Mouse (Mus musculus) liver, postnatal 0 days (tissue): Measurements from ENCODE around the gene Vcl. TPM values are rescaled to one million over a fixed set of nuclear protein-coding genes. Genes with fewer than 3 reads are reported as not detected.

Experiments
- ATAC-seq: fragments of 200-750 bp; cut with Nextera tagmentation; 2 replicates; pipeline ENCODE4 v1.8.0; 2017; ENCODE audit warnings: mild to moderate bottlenecking, moderate library complexity
- DNase-seq: peaks from one replicate; pipeline ENCODE4 v3.0.0-alpha.2; 2016
- H3K27ac ChIP-seq: fragments of 300-500 bp; sonication (generic); 2 replicates; pipeline ENCODE4 v1.5.1; 2014; ENCODE audit warnings: antibody characterized with exemption, moderate library complexity, mild to moderate bottlenecking, low read depth
- H3K27me3 ChIP-seq: fragments of 300-500 bp; sonication (generic); 2 replicates; pipeline ENCODE4 v1.6.1; 2014; ENCODE audit warnings: low read length, control low read depth, mixed read lengths; ENCODE audit not compliant: insufficient read depth
- H3K36me3 ChIP-seq: fragments of 300-500 bp; sonication (generic); replicated peaks from 2 replicates; pipeline ENCODE4 v1.6.1; 2014; ENCODE audit warnings: mild to moderate bottlenecking, control low read depth, low read length, moderate library complexity, mixed read lengths; ENCODE audit not compliant: insufficient read depth
- H3K4me1 ChIP-seq: fragments of 300-500 bp; sonication (generic); 2 replicates; pipeline ENCODE4 v1.6.1; 2014; ENCODE audit warnings: antibody characterized with exemption, mild to moderate bottlenecking, control low read depth; ENCODE audit not compliant: insufficient read depth
- H3K4me2 ChIP-seq: fragments of 300-500 bp; sonication (generic); 2 replicates; pipeline ENCODE4 v1.6.1; 2014; ENCODE audit warnings: low read depth, mild to moderate bottlenecking, low read length, moderate library complexity, mixed read lengths
- H3K4me3 ChIP-seq: fragments of 300-500 bp; sonication (generic); 2 replicates; pipeline ENCODE4 v1.5.1; 2014; ENCODE audit warnings: low read depth, low read length
- H3K9ac ChIP-seq: fragments of 300-500 bp; sonication (generic); replicated peaks from 2 replicates; pipeline ENCODE4 v1.6.1; 2014; ENCODE audit warnings: mild to moderate bottlenecking, moderate library complexity
- H3K9me3 ChIP-seq: fragments of 300-500 bp; sonication (generic); 2 replicates; pipeline ENCODE4 v1.6.1; 2016; ENCODE audit warnings: mild to moderate bottlenecking, control low read depth, low read length, mixed read lengths
- CTCF ChIP-seq: sonication (generic); IDR thresholded peaks from 2 replicates; pipeline ENCODE4 v1.5.1; 2016; ENCODE audit warnings: antibody characterized with exemption, low read depth
- EP300 ChIP-seq: IDR thresholded peaks from 2 replicates; pipeline ENCODE4 v1.6.1; 2016; ENCODE audit warnings: antibody characterized with exemption, low read depth, mild to moderate bottlenecking
- WGBS: fragments of 180-500 bp; shearing (Covaris S2); extraction: QIAGEN DNeasy Blood & Tissue Kit; methylation state at CpG from one replicate; pipeline ENCODE4 v1.1.7; 2014; ENCODE audit not compliant: insufficient replicate concordance; 5-methylcytosine and 5-hydroxymethylcytosine counted together
- polyA plus RNA-seq: library from polyadenylated mRNA; unstranded; fragments of >200 nt; fragmentation: Nextera tagmentation; extraction: Ambion mirVana; gene quantifications from 2 replicates; pipeline ENCODE4 v1.2.1, GENCODE M21; 2015

Vcl gene
- polyA plus RNA-seq, 1 experiment from 2014 or later: 11.6 TPM

GRCm38 (mm10) chr14:20970389-20970788, 41.2 kb downstream of the Vcl start:
- ATAC-seq (no peak), DNase-seq (no peak)
- no peak overlapping the region for H3K4me2 ChIP-seq

GRCm38 (mm10) chr14:20970927-20971326, 41.7 kb downstream of the Vcl start:
- Histone ChIP-seq H3K4me1 (peaks cover 4% of the 10 kb centered on the region; the same call in 1 of the 2 replicates), H3K9me3 (no peaks in the 10 kb centered on the region), H3K4me3 (no peak overlapping the region), H3K27me3 (no peaks in the 10 kb centered on the region), H3K36me3 (peaks cover 4% of the 10 kb centered on the region), H3K4me2 (no peak overlapping the region), H3K9ac (no peak overlapping the region), H3K27ac (no peak overlapping the region)
- ATAC-seq: no peak
- DNase-seq: no peak
- TF ChIP-seq CTCF (no peak), EP300 (no peak)
- 91% methylated on average over 9 of the region's 9 CpGs for WGBS

More at GRCm38 (mm10) chr14:20970389-20970788, 41.2 kb downstream of the Vcl start:
- WGBS: 59% methylated on average over 6 of the region's 6 CpGs
- Histone ChIP-seq H3K4me3 (no peak overlapping the region), H3K27ac (no peak overlapping the region), H3K27me3 (no peaks in the 10 kb centered on the region), H3K9me3 (no peaks in the 10 kb centered on the region), H3K4me1 (peaks cover 4% of the 10 kb centered on the region; the same call in 1 of the 2 replicates), H3K9ac (no peak overlapping the region), H3K36me3 (peaks cover 4% of the 10 kb centered on the region)
- no peak for TF ChIP-seq CTCF
- TF ChIP-seq EP300: no peak

- Histone ChIP-seq H3K9me3 (no peaks in the 10 kb centered on the region), H3K36me3 (peaks cover 4% of the 10 kb centered on the region), H3K27me3 (no peaks in the 10 kb centered on the region), H3K4me1 (peaks cover 8% of the 10 kb centered on the region; the same call in 1 of the 2 replicates), H3K4me3 (no peak overlapping the region), H3K27ac (no peak overlapping the region), H3K4me2 (no peak overlapping the region), H3K9ac (no peak overlapping the region)
- TF ChIP-seq CTCF (no peak), EP300 (no peak)
- ATAC-seq (peak; percentile 77), DNase-seq (no peak)
These were observed 44.6 kb downstream of the Vcl start for GRCm38 (mm10) chr14:20973821-20974220.

DNA sequence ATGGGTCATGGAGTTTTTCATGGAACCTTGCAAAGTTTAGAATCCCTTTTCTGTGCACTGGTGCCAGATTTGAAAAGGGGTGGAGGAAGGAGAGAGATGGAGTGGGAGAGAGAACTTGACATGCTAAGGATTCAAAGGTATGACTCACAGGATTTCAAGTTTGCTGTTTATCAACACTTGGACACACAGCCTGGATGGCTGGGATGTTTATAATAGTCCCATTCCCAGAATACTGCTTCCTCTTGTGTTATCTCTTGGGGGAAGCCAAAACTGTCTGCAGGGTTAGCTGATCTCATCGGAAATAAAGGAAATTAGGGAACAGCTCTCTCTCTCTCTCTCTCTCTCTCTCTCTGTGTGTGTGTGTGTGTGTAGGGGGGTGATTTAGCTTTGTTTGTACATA, 47.5 kb downstream of the Vcl start:
- ATAC-seq (peak; percentile 27; the same call in 1 of the 2 replicates), DNase-seq (no peak)
- Histone ChIP-seq H3K4me1 (peaks cover 5% of the 10 kb centered on the region; the same call in 1 of the 2 replicates), H3K27me3 (no peaks in the 10 kb centered on the region), H3K27ac (no peak overlapping the region), H3K36me3 (0 out of 2 replicates have a peak, but pooled peaks cover under 1% of the 10 kb centered on the region), H3K4me3 (no peak overlapping the region), H3K4me2 (no peak overlapping the region), H3K9me3 (no peaks in the 10 kb centered on the region), H3K9ac (no peak overlapping the region)
- 25% methylated on average over 1 of the region's 1 CpGs for WGBS
- TF ChIP-seq EP300: peak; percentile 23; the same call in 1 of the 2 replicates
- no peak for TF ChIP-seq CTCF

- peaks cover 7% of the 10 kb centered on the region; the same call in 1 of the 2 replicates for H3K36me3 ChIP-seq
- no peaks in the 10 kb centered on the region for H3K27me3 ChIP-seq
- no peak overlapping the region for H3K9ac ChIP-seq
- H3K4me2 ChIP-seq: no peak overlapping the region
- WGBS: 53% methylated on average over 2 of the region's 2 CpGs
- no peak for ATAC-seq
- no peak for TF ChIP-seq CTCF
- no peak for TF ChIP-seq EP300
- H3K4me1 ChIP-seq: peaks cover 5% of the 10 kb centered on the region; the same call in 1 of the 2 replicates
- no peak for DNase-seq
- H3K9me3 ChIP-seq: no peaks in the 10 kb centered on the region
- H3K4me3 ChIP-seq: no peak overlapping the region
- H3K27ac ChIP-seq: 0 out of 2 replicates have a peak overlapping the region, but pooled peaks have one; percentile 1
These were observed 48.5 kb downstream of the Vcl start for GRCm38 (mm10) chr14:20977726-20978125.

- no peak for ATAC-seq
- H3K27me3 ChIP-seq: no peaks in the 10 kb centered on the region
- H3K36me3 ChIP-seq: peaks cover 26% of the 10 kb centered on the region
- 77% methylated on average over 2 of the region's 2 CpGs for WGBS
- TF ChIP-seq EP300 (no peak), CTCF (no peak)
- H3K4me1 ChIP-seq: no peaks in the 10 kb centered on the region
- no peaks in the 10 kb centered on the region for H3K9me3 ChIP-seq
- H3K27ac ChIP-seq: no peak overlapping the region
- no peak for DNase-seq
- no peak overlapping the region for H3K4me3 ChIP-seq
- H3K9ac ChIP-seq: no peak overlapping the region
- H3K4me2 ChIP-seq: no peak overlapping the region
These were observed 54.6 kb downstream of the Vcl start for GRCm38 (mm10) chr14:20983832-20984231.
